Mouse (Mus musculus) forebrain, embryonic 14.5 days (tissue): ENCODE results near the gene Cideb. TPM values are rescaled to one million over a fixed set of nuclear protein-coding genes. Genes with fewer than 3 reads are reported as not detected.

Source experiments
- ATAC-seq: fragments of 200-750 bp; cut with Nextera tagmentation; 2 replicates; pipeline ENCODE4 v1.8.0; 2017; ENCODE audit warnings: mild to moderate bottlenecking, moderate library complexity
- DNase-seq: peaks from one replicate; pipeline ENCODE4 v3.0.0-alpha.2; 2015; ENCODE audit warnings: low spot score
- H3K27ac ChIP-seq: fragments of 300-500 bp; sonication (generic); 2 replicates; pipeline ENCODE4 v1.5.1; 2014; ENCODE audit warnings: low read depth, mild to moderate bottlenecking, control low read depth, low read length, moderate library complexity
- H3K27me3 ChIP-seq: fragments of 300-500 bp; sonication (generic); replicated peaks from 2 replicates; pipeline ENCODE4 v1.6.1; 2014; ENCODE audit warnings: low read length, control low read depth, mixed read lengths; ENCODE audit not compliant: control insufficient read depth, insufficient read depth
- H3K36me3 ChIP-seq: fragments of 300-500 bp; sonication (generic); 2 replicates; pipeline ENCODE4 v1.6.1; 2014; ENCODE audit warnings: low read length, control low read depth; ENCODE audit not compliant: control insufficient read depth, insufficient read depth
- H3K4me1 ChIP-seq: fragments of 300-500 bp; sonication (generic); 2 replicates; pipeline ENCODE4 v1.6.1; 2014; ENCODE audit warnings: antibody characterized with exemption, low read length, control low read depth; ENCODE audit not compliant: control insufficient read depth, insufficient read depth
- H3K4me2 ChIP-seq: fragments of 300-500 bp; sonication (generic); 2 replicates; pipeline ENCODE4 v1.6.1; 2014; ENCODE audit warnings: mild to moderate bottlenecking, control low read depth, low read length
- H3K4me3 ChIP-seq: fragments of 300-500 bp; sonication (generic); 2 replicates; pipeline ENCODE4 v1.5.1; 2014; ENCODE audit warnings: low read depth, low read length, control low read depth
- H3K9ac ChIP-seq: fragments of 300-500 bp; sonication (generic); 2 replicates; pipeline ENCODE4 v1.6.1; 2014; ENCODE audit warnings: mild to moderate bottlenecking, low read length, control low read depth, moderate library complexity
- H3K9me3 ChIP-seq: fragments of 300-500 bp; sonication (generic); replicated peaks from 2 replicates; pipeline ENCODE4 v1.6.1; 2016; ENCODE audit warnings: low read length, control low read depth, mixed read lengths; ENCODE audit not compliant: control insufficient read depth
- WGBS: fragments of 180-500 bp; shearing (Covaris S2); extraction: QIAGEN DNeasy Blood & Tissue Kit; methylation state at CpG from one replicate; pipeline ENCODE4 v1.1.7; 2014; 5-methylcytosine and 5-hydroxymethylcytosine counted together
- polyA plus RNA-seq: library from polyadenylated mRNA; unstranded; fragments of >200 nt; fragmentation: Nextera tagmentation; extraction: Ambion mirVana; gene quantifications from 2 replicates; pipeline ENCODE4 v1.2.1, GENCODE M21; 2014

Cideb gene
- polyA plus RNA-seq, 1 experiment from 2014 or later = 0.14 TPM

- H3K9ac ChIP-seq = no peak overlapping the region
- DNase-seq = no peak
- ATAC-seq = no peak
- no peaks in the 10 kb centered on the region for H3K4me1 ChIP-seq
- H3K27ac ChIP-seq = no peak overlapping the region
- peaks cover 19% of the 10 kb centered on the region for H3K36me3 ChIP-seq
- WGBS = 74% methylated on average over 7 of the region's 7 CpGs
- no peak overlapping the region for H3K4me2 ChIP-seq
- H3K4me3 ChIP-seq = no peak overlapping the region
- no peaks in the 10 kb centered on the region for H3K27me3 ChIP-seq
- no peaks in the 10 kb centered on the region for H3K9me3 ChIP-seq
Measured at GRCm38 (mm10) chr14:55734869-55735268, 23.4 kb downstream of the Cideb start.

DNA sequence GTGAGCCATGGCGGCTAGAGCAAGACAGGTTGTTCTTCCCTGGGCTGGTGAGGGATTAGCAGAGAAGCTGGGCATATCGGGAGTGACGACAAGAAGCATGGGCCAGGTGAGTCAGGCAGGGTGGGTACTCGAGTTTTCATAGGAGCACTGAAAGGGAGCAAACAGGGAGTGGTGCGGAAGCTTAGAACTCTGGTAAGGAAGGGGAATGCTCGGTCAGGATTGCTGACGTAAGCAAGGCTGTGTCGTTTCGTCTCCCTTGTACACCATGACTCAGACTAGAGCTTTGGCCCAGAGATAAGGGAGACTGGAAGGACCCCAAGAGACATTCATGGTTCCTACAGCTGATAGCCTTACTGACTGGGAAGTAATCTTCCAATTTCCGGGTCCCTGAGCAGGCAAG, 24.4 kb downstream of the Cideb start:
- H3K27me3 ChIP-seq = no peaks in the 10 kb centered on the region
- DNase-seq = no peak
- H3K36me3 ChIP-seq = peaks cover 9% of the 10 kb centered on the region; the same call in 1 of the 2 replicates
- no peaks in the 10 kb centered on the region for H3K4me1 ChIP-seq
- no peak overlapping the region for H3K4me3 ChIP-seq
- H3K9ac ChIP-seq = no peak overlapping the region
- 76% methylated on average over 10 of the region's 10 CpGs for WGBS
- no peak overlapping the region for H3K4me2 ChIP-seq
- H3K27ac ChIP-seq = no peak overlapping the region
- no peak for ATAC-seq
- no peaks in the 10 kb centered on the region for H3K9me3 ChIP-seq

DNA sequence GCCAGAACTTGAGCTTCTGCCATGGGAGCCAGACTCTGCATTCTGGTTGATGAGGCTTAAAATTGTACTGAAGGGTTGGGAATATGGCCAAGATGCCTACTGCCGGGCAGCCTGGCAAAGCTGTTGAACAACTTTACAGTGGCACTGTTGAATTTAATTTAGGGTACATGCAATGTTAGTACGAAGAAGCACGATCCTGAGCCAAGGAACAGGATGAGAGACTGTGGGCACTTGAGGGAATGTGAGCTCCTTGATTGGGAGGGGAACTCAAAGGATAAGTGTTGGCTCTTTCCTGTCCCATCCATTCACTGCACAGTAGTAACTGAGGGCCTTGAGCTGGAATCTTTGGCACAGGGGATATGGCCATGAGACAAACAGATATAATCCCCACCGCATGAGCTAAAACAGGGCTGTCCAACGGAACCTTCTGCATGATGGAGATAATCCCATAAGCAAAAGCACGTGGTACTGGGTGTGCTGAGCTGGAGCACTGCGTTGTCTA, 27.7 kb downstream of the Cideb start:
- Histone ChIP-seq H3K36me3 (no peaks in the 10 kb centered on the region), H3K9me3 (no peaks in the 10 kb centered on the region), H3K4me1 (no peaks in the 10 kb centered on the region), H3K9ac (no peak overlapping the region), H3K27ac (no peak overlapping the region), H3K4me3 (no peak overlapping the region), H3K27me3 (no peaks in the 10 kb centered on the region), H3K4me2 (no peak overlapping the region)
- WGBS = 66% methylated on average over 7 of the region's 7 CpGs
- DNase-seq = peak; percentile 66
- no peak for ATAC-seq

GRCm38 (mm10) chr14:55730116-55730515, 28.1 kb downstream of the Cideb start:
- Histone ChIP-seq H3K27me3 (no peaks in the 10 kb centered on the region), H3K9me3 (no peaks in the 10 kb centered on the region), H3K27ac (no peak overlapping the region), H3K36me3 (no peaks in the 10 kb centered on the region), H3K4me2 (no peak overlapping the region), H3K4me1 (no peaks in the 10 kb centered on the region), H3K4me3 (no peak overlapping the region), H3K9ac (no peak overlapping the region)
- WGBS = 71% methylated on average over 7 of the region's 7 CpGs
- ATAC-seq (no peak), DNase-seq (no peak)

- no peaks in the 10 kb centered on the region for H3K27me3 ChIP-seq
- H3K9me3 ChIP-seq = no peaks in the 10 kb centered on the region
- no peak overlapping the region for H3K4me3 ChIP-seq
- H3K36me3 ChIP-seq = no peaks in the 10 kb centered on the region
- H3K27ac ChIP-seq = no peak overlapping the region
- H3K4me1 ChIP-seq = no peaks in the 10 kb centered on the region
- H3K4me2 ChIP-seq = no peak overlapping the region
- ATAC-seq (no peak), DNase-seq (no peak)
- WGBS = 74% methylated on average over 8 of the region's 8 CpGs
- no peak overlapping the region for H3K9ac ChIP-seq
Measured at GRCm38 (mm10) chr14:55727889-55728685, 30.2 kb downstream of the Cideb start.

DNA sequence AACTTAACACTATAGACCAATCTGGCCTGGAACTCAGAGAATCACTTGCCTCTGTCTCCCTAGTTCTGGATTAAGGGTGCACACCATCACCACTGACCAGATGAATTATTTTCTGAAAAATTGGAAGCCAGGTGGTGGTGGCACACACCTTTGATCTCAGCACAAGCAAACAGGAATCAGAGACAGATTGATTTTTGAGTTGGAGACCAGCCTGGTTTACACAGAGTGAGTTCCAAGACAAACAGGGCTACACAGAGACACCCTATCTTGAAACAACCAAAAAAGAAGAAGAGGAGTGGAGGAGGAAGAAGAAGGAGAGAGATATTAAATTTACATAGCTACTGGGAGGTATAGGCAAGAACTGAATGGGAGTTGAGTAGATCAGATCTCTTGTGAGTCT, 32.0 kb downstream of the Cideb start:
- no peak overlapping the region for H3K27ac ChIP-seq
- ATAC-seq (no peak), DNase-seq (no peak)
- no peaks in the 10 kb centered on the region for H3K9me3 ChIP-seq
- H3K27me3 ChIP-seq = no peaks in the 10 kb centered on the region
- H3K4me2 ChIP-seq = no peak overlapping the region
- H3K36me3 ChIP-seq = no peaks in the 10 kb centered on the region
- no peak overlapping the region for H3K9ac ChIP-seq
- no peak overlapping the region for H3K4me3 ChIP-seq
- no peaks in the 10 kb centered on the region for H3K4me1 ChIP-seq

GRCm38 (mm10) chr14:55724411-55724871, 33.8 kb downstream of the Cideb start:
- Histone ChIP-seq H3K4me2 (no peak overlapping the region), H3K36me3 (peaks cover under 1% of the 10 kb centered on the region; the same call in 1 of the 2 replicates), H3K4me1 (no peaks in the 10 kb centered on the region), H3K27me3 (no peaks in the 10 kb centered on the region), H3K4me3 (no peak overlapping the region), H3K9ac (no peak overlapping the region), H3K9me3 (no peaks in the 10 kb centered on the region), H3K27ac (no peak overlapping the region)
- ATAC-seq = no peak
- WGBS = 64% methylated on average over 8 of the region's 8 CpGs
- no peak for DNase-seq

DNA sequence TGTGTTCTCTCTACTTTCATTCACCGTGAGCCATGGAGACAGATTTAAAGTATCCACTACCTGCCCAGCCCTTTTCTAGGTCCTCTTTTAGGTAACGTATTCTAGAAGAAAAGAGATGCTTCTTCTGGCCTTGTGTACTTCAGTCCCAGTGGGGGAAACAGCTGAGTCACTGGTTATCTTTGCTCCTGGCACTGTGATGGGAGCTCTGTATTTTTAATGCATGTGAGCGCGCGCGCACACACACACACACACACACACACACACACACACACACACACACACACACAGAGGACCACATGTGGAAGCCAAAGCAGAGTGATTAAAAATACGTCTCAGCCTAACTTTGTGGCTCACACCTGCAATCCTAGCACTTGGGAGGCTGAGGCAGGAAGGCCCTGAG, 34.8 kb downstream of the Cideb start:
- DNase-seq = no peak
- Histone ChIP-seq H3K9me3 (no peaks in the 10 kb centered on the region), H3K27me3 (no peaks in the 10 kb centered on the region), H3K27ac (no peak overlapping the region), H3K36me3 (peaks cover 10% of the 10 kb centered on the region), H3K4me3 (no peak overlapping the region), H3K4me1 (no peaks in the 10 kb centered on the region), H3K9ac (no peak overlapping the region), H3K4me2 (no peak overlapping the region)
- ATAC-seq = no peak
- WGBS = 96% methylated on average over 7 of the region's 7 CpGs

GRCm38 (mm10) chr14:55722438-55722945, 35.8 kb downstream of the Cideb start:
- H3K4me3 ChIP-seq = peak overlapping the region; percentile 77
- no peaks in the 10 kb centered on the region for H3K9me3 ChIP-seq
- DNase-seq (no peak), ATAC-seq (peak; percentile 27)
- peak overlapping the region; percentile 87 for H3K9ac ChIP-seq
- peak overlapping the region; percentile 75 for H3K4me2 ChIP-seq
- H3K4me1 ChIP-seq = no peaks in the 10 kb centered on the region
- peaks cover 15% of the 10 kb centered on the region for H3K36me3 ChIP-seq
- H3K27me3 ChIP-seq = no peaks in the 10 kb centered on the region
- H3K27ac ChIP-seq = no peak overlapping the region
- 45% methylated on average over 8 of the region's 8 CpGs for WGBS
